In the genomic region with DNA sequence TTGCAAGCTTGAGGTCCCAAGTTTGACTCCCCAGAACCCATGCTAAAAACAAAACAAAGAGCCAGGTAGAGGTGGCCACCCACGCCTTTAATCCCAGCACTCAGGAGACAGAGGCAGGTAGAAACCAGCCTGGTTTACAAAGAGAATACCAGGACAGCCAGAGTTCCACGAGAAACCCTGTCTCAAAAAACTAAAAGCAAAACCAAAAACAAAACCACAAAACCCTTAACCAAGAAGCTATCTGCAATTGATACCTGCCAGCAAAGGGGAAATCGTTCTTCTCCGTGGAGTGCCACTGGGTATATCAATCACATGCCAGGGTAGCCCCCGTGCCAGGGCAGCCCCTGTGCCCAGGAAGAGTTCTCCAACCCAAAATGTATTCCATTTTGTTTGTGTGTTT, we compare ENCODE assay signal across 17 mouse cellular contexts. TPM values are rescaled to one million over a fixed set of nuclear protein-coding genes. Genes with fewer than 3 reads are reported as not detected.
"Had no signal": no experiment of that assay in that cellular context is flagged by ENCODE, and none has a peak within 500 bp of the region (broad histone marks: within the 10 kb centered on the region; RNA-seq: fewer than 3 reads in every experiment).

No protein-coding gene starts in this region.

- H3K27ac ChIP-seq: layer of hippocampus, adult 2 months; liver, embryonic 14.5 days; macrophage; midbrain, embryonic 12.5 days; midbrain, embryonic 15.5 days; neural tube, embryonic 13.5 days; stomach, embryonic 15.5 days had no signal

- H3K4me2 ChIP-seq: liver, embryonic 11.5 days; lung, embryonic 14.5 days; midbrain, embryonic 12.5 days; midbrain, embryonic 15.5 days; neural tube, embryonic 13.5 days; stomach, embryonic 15.5 days had no signal

- H3K4me3 ChIP-seq: layer of hippocampus, adult 2 months; midbrain, embryonic 12.5 days; midbrain, embryonic 15.5 days; neural tube, embryonic 13.5 days; stomach, embryonic 15.5 days had no signal

- H3K9ac ChIP-seq: liver, embryonic 14.5 days; liver, postnatal 0 days; lung, embryonic 14.5 days; midbrain, embryonic 12.5 days; midbrain, embryonic 15.5 days; neural tube, embryonic 13.5 days; stomach, embryonic 15.5 days had no signal

- H3K36me3 ChIP-seq: midbrain, embryonic 12.5 days; midbrain, embryonic 15.5 days; neural tube, embryonic 13.5 days; stomach, embryonic 15.5 days had no signal

- H3K4me1 ChIP-seq: midbrain, embryonic 12.5 days; midbrain, embryonic 15.5 days; neural tube, embryonic 13.5 days had no signal

- DNase-seq: layer of hippocampus, adult 9-11 months; liver, postnatal 0 days; retina, postnatal 1 day; right cerebral cortex, postnatal 25 days; spleen, adult 18-20 months; thymus, postnatal 25 days had no signal

- H3K9me3 ChIP-seq: midbrain, embryonic 12.5 days; midbrain, embryonic 15.5 days; neural tube, embryonic 13.5 days; stomach, embryonic 15.5 days had no signal

- H3K27me3 ChIP-seq: midbrain, embryonic 15.5 days; neural tube, embryonic 13.5 days; stomach, embryonic 15.5 days had no signal

- ATAC-seq: liver, postnatal 0 days; lung, postnatal 0 days; midbrain, embryonic 15.5 days had no signal

RNA-seq across cellular contexts. Expression of a gene that starts 11.1 kb away (rescaled TPM):
- total RNA-seq: layer of hippocampus, adult 2 months; layer of hippocampus, postnatal 25 days had no signal
- polyA plus RNA-seq: liver, embryonic 11.5 days had no signal

RNA-seq across cellular contexts. Expression of a gene that starts 54.7 kb away (rescaled TPM):
- total RNA-seq: layer of hippocampus, adult 2 months; layer of hippocampus, postnatal 25 days had no signal
- polyA plus RNA-seq: midbrain, embryonic 15.5 days; neural tube, embryonic 13.5 days had no signal
